Mouse (Mus musculus): ENCODE measurements around the gene Dennd6a. TPM values are rescaled to one million over a fixed set of nuclear protein-coding genes. Genes with fewer than 3 reads are reported as not detected.
A peak's percentile ranks its signal among the peaks of the same experiment; 100 is the strongest.

Gene Dennd6a
- total RNA-seq, 2 experiments from 2014 or later = 11.0 to 11.9 TPM

GRCm38 (mm10) chr14:26558536-26558935, 15.1 kb upstream of the Dennd6a start:
- intact Hi-C loops (cut with DNase I; ENCODE audit: low total_unique reads) = no loop called here
- no peak for DNase-seq

DNA sequence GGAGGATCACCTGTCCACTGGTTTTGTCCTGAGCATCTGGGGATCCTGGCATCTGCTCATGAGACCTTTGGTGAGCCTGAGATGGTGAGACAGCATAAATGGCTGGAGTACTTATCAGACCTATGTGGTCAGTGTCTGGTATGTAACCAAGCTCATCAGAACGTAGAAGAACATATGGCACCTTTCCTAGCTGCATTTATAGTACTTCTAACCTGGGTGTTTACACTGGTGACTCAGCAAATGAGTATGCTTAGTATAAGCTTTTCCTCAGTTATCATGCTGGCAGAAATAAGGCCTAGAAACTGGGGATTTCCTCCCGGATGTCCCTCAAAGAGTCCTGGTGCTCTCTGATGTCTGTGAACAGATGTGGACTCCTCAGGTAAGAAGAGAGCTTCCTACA, 11.4 kb upstream of the Dennd6a start:
- DNase-seq = no peak
- intact Hi-C loops (cut with DNase I; ENCODE audit: low total_unique reads) = no loop called here

DNA sequence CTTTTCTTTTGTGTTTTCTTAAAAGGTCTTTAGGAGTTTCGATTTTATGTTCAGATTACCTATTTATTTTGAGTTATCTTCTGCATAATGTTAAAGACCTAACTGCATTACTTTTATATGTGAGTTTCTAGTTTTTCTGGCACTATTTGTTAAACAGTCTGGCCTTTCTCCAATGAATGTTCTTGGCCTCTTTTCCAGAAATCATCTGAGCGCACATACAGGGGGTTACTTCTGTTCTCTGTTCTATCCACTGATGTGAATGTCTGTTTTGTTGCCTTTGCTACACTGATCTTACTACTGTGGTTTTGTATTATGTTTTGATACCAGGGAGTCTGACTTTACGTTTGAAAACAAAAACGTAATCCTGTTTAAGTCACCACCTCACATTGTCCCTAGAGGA, 3.8 kb upstream of the Dennd6a start:
- intact Hi-C loops (cut with DNase I; ENCODE audit: low total_unique reads) = no loop called here
- no peak for DNase-seq

DNA sequence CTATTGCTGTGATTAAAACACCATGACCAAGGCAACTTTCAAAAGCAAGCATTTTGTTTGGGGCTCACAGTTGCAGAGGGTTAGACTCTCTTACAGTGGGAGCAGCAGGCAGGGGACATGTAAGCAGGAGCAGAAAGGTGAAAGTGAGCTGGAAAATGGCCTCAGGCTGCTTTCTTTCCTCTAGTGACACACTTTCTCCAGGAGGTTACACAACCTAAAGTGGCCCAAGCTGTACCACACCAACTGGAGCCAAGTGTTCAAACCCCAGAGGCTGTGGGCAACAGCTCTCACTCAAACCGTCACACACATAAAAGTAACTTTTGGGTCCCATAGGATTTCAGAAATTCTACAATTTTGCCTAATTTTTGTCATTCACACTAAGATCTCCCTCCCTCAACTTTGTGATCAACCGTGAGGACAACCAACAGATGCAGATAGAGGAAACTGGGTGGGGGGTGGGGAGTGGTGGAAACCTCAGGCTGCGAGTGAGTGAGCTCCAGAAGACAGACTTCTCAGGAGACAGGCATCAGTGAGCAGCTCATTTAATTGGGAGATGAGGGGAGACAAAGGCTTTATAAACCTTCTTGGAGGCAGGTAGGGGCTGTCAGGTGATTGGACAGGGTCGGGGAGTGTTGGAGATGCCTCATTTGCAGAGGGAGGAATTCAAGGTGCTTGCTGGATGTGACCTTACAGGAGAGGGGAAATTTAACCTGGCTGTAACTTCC, 1.5 kb upstream of the Dennd6a start:
- DNase-seq = no peak
- intact Hi-C loops (cut with DNase I; ENCODE audit: low total_unique reads) = no loop called here

GRCm38 (mm10) chr14:26576255-26576780, 2.7 kb downstream of the Dennd6a start:
- intact Hi-C loops (cut with DNase I; ENCODE audit: low total_unique reads) = no loop called here
- no peak for DNase-seq

DNA sequence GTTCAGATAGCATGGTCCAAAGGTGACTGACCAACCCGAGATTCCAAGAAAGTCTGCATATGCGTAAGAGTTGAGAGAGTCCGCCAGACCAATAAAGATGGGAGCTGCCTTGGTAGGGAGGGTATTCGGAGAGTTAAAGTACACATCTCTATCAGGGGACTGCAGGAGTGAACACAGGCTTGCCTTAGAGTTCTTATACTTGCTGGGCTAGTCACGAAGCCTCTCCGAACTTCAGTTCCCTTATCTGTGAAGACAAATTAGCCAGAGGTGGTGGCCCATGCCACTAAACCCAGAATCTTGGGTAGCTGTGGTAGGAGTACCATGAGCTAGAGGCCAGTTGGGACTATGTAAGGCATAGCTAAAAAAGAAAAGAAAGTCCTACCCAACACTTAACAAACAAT, 5.1 kb downstream of the Dennd6a start:
- intact Hi-C loops (cut with DNase I; ENCODE audit: low total_unique reads) = no loop called here
- no peak for DNase-seq

GRCm38 (mm10) chr14:26579346-26580343, 6.0 kb downstream of the Dennd6a start:
- intact Hi-C loops (cut with DNase I; ENCODE audit: low total_unique reads) = no loop called here
- DNase-seq = peak; percentile 93

GRCm38 (mm10) chr14:26583645-26584044, 10.0 kb downstream of the Dennd6a start:
- intact Hi-C loops (cut with DNase I; ENCODE audit: low total_unique reads) = no loop called here
- no peak for DNase-seq

DNA sequence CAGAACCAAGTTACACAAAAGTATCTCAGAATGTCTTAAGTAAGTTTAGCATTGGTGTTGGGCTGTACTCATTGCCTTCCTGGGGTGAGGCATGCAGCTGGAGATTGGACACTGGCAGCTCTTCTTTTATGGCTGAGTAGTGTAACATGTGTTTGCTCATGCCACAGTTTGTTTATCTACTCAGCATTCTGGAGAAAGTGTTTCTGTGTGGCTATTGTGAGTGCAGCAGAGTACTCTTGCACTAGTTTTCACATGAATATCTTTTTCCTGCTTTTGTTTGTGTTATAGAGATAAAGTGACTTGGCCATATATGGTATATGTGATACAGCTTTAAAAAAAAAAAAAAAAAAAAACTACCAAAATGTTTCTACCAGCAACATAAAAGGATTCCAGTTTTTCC, 13.5 kb downstream of the Dennd6a start:
- intact Hi-C loops (cut with DNase I; ENCODE audit: low total_unique reads) = no loop called here
- no peak for DNase-seq

- intact Hi-C loops (cut with DNase I; ENCODE audit: low total_unique reads) = no loop called here
- no peak for DNase-seq
Measured at GRCm38 (mm10) chr14:26591353-26591752, 17.7 kb downstream of the Dennd6a start.

- no peak for DNase-seq
Measured at GRCm38 (mm10) chr14:26593281-26593895, 19.7 kb downstream of the Dennd6a start.

DNA sequence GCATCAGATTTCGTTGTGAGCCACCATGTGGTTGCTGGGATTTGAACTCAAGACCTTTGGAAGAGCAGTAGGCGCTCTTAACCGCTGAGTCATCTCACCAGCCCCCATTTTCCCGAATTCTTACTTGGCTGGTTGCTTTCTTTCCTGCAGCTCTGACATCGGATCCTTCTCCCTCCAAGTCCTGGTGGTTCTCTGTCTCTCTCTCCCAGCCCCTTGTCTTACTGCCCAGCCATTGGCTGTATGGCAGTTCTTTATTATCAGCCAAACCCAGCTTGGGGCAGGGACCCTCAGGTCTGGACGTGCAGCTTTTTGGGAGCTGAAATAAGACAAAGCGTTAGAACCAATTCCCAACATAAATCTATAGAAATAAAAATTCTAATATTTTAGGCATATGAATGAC, 21.5 kb downstream of the Dennd6a start:
- intact Hi-C loops (cut with DNase I; ENCODE audit: low total_unique reads) = no loop called here
- no peak for DNase-seq

More at GRCm38 (mm10) chr14:26593281-26593895, 19.7 kb downstream of the Dennd6a start:
- intact Hi-C loops (cut with DNase I; ENCODE audit: low total_unique reads) = no loop called here

GRCm38 (mm10) chr14:26595695-26596365, 22.2 kb downstream of the Dennd6a start:
- intact Hi-C loops (cut with DNase I; ENCODE audit: low total_unique reads) = no loop called here
- DNase-seq = no peak

DNA sequence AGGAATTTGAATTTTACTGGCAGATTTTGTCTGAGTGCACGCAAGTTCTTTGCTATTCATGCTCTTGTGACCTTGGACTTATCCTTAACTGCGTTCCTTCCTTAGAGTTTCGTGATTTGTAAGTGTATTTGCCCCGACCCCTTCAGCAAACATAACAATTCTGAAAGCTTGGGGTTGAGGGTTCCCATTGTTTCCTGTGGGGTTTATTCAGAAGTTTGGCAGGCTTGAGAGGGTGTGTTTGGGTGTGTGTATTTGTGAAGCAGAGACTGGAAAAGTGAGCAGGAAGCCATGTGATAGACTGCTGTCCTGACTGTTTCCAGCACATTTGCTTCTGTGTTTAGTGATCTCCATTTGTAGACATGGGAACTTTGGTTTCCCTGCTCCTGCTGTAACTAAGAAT, 31.7 kb downstream of the Dennd6a start:
- no peak for DNase-seq

GRCm38 (mm10) chr14:26609674-26610073, 36.0 kb downstream of the Dennd6a start:
- DNase-seq = no peak
- intact Hi-C loops (cut with DNase I; ENCODE audit: low total_unique reads) = loop anchor here (10.0 kb wide), 1 partner anchor 115 kb away; no protein-coding TSS in a partner anchor

More for the DNA sequence above, 31.7 kb downstream of the Dennd6a start:
- intact Hi-C loops (cut with DNase I; ENCODE audit: low total_unique reads) = no loop called here

- intact Hi-C loops (cut with DNase I; ENCODE audit: low total_unique reads) = loop anchor here (10.0 kb wide), 1 partner anchor 116 kb away; no protein-coding TSS in a partner anchor
- DNase-seq = no peak
Measured at GRCm38 (mm10) chr14:26610689-26611088, 37.0 kb downstream of the Dennd6a start.

DNA sequence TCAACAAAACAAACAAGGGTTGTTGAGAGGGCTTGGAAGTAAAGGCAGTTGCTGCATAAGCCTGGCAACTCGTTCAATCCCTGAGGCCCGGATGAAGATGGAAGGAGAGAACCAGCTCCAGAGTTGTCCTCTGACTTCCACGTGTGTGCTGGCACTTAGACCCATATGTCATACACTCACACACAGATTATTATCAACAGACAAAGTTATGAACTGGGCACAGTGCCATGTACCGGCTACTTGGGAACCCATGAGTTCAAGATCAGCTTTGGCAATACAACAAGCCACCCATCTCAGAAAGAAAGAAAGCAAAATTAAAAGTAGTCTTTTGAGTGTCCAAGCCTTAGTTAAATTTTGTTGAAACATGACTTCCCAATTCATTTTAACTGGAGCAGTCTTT, 51.6 kb downstream of the Dennd6a start:
- DNase-seq = no peak
- intact Hi-C loops (cut with DNase I; ENCODE audit: low total_unique reads) = no loop called here

DNA sequence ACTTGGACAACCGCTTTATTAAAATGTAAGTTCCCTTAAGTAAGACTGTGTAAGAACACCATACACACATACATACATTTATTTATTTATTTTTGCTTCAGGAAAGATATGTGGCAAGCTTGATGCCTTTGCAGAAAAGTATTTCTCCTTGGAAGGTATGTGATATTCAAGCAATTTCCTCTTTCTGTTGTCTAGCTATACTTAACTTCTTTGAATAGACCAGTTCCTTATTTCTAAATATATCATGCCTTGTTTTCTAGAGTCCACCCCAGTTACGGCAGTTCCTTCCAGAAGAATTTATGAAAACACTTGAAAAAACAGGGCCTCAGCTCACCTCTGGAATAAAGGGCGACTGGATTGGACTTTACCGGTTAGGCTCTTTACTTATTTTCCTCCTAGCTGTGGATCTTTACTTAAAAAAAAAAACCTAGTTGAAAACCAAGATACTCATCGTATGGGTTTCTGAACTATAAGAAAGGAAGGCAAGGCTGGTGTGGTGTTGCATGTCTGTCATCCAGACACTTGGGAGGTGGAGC, 53.0 kb downstream of the Dennd6a start:
- intact Hi-C loops (cut with DNase I; ENCODE audit: low total_unique reads) = no loop called here
- DNase-seq = no peak

Data from gastrocnemius, postnatal 14 days (tissue).